Mouse (Mus musculus) gastrocnemius, postnatal 14 days (tissue): ENCODE results near the gene Fam221a. TPM values are rescaled to one million over a fixed set of nuclear protein-coding genes. Genes with fewer than 3 reads are reported as not detected.
"Not testable (repeated sequence)": the region's sequence is repeated elsewhere in the genome, so short reads cannot be mapped to it uniquely, and the experiment has no call there.

Experiments used
- DNase-seq: peaks from one replicate; pipeline ENCODE4 v3.0.0; 2021; ENCODE audit warnings: mixed read lengths
- intact Hi-C: fragments of 180-260 bp; cut with DNase I; formaldehyde crosslinking; loops from one replicate; pipeline ENCODE4 v1.15.1; 2025; ENCODE audit warnings: low total_unique reads
- total RNA-seq, 2 experiments: library from RNA; stranded (reverse); gene quantifications; 2 replicates each; pipeline ENCODE4 v1.2.3; 2021

Fam221a gene
- total RNA-seq, 2 experiments from 2014 or later = 0.95 to 1.2 TPM

DNA sequence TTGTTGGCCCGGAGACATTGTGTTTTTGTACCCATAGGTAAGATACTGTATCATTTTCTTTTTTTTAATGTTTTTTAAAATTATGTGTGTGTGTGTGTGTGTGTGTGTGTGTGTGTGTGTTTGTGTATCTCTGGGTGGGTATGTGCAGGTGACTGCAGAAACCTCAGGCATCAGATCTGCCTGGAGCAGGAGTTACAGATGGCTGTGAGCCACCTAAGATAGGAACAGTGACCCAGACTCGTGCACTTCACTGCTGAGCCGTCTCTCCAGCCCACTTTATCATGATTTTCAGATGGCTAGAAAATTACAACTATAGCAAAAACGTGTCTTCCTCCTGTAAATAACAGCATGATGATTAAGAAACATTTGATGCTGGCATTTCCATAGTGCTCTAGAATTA, 5.2 kb downstream of the Fam221a start:
- no peak for DNase-seq
- intact Hi-C loops = no loop called here

DNA sequence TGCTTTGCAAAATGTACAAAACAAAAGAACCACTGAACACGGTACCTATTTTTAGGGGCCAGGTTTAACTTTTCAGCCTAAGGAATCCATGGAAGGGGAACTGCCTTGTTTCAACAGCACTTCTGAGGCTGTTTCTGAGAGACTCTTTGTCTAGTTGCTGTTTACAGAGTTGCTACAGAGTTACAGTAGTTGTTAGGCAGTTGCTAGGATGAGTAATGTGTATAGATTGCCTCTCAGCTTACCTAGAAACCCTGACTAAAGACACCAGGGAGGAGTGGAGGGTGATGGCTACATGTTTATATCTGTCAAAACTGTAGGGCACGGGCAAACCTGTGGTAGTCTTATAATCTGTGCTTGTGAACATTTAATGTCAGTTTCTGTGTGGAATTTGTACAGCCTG, 6.4 kb downstream of the Fam221a start:
- intact Hi-C loops = no loop called here
- DNase-seq = no peak

DNA sequence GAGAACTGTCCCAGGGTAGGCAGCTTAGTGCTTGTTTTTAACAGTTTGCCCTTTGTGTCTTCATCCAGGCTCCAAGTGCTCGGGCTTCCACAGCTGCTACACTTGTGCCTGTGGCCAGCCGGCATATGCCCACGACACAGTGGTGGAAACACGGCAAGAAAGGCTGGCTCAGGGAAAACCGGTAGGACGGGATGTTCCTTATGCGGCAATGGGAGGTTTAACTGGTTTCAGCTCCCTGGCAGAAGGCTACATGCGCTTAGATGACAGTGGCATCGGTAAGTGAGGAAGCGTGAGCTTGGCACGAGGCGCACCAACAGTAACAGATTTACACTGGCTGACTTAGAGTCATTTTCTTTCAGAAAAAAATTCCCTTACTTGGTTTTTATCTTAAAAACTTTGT, 10.8 kb downstream of the Fam221a start:
- intact Hi-C loops = no loop called here
- no peak for DNase-seq

DNA sequence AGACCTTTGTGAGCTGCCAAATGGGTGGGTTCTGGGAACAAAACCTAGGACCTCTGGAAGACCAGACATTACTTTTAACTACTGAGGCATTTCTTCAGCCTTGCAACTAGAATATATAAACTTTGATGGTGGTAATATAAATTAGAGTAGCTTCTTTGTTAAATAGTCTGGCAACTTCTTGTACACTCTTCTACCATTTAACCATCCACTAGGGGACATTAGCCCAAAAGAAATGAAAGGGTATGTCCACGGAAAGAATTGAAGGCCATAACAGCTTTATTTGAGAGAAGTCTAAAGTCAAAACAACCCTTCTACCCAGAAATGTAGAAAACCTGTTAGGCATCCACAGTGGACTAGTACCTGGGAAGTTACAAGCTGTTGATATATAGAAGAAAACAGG, 26.7 kb downstream of the Fam221a start:
- intact Hi-C loops = loop anchor here (10.0 kb wide), 1 partner anchor 349 kb away; no protein-coding TSS in a partner anchor
- DNase-seq = no peak

DNA sequence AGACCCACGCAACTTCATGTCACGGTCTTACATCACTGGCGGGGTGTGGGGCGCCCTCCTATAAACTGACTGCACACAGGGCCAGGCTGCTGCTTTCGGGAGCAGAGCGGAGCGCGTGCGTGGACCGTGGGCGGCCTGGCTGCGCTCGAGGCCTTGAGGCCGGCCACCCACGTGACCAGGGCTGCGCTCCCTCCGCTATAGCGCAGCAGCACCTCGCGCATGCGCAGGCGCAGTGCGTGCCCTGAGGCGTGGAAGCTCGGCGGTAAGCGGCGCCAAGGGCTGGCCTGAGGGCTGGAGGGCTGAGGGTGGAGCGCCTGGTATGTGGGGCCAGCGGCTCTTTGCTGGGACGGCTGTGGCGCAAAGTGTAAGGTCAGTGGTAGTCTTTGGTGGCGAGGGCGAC, 27.8 kb downstream of the Fam221a start, which contains the start of gene Stk31:
Gene Stk31 (plus strand): TSS at position 289 of the 400 bp plus-strand sequence.
- peak; percentile 33 for DNase-seq
- intact Hi-C loops = loop anchor here (5.0 to 10.0 kb wide), 3 partner anchors 123 to 351 kb away; no protein-coding TSS in a partner anchor

DNA sequence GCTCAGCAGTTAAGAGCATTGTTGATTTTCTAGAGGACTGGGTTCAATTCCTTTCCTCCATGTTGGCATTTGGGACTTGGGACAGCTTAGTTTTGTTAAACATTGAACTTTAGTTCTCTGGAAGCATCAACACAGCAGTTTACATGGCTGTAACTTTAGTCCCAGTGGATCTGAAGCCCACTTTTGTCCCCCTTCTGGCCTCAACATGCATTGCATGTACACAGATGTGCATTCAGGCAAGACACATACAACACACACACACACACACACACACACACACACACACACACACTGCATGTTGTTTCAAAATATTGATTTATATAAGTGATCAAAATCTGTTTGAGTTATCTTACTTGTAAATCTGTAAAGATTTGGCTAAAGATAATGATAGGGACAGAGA, 29.9 kb downstream of the Fam221a start:
- intact Hi-C loops = loop anchor here (5.0 to 10.0 kb wide), 3 partner anchors 125 to 353 kb away; no protein-coding TSS in a partner anchor
- DNase-seq = no peak

DNA sequence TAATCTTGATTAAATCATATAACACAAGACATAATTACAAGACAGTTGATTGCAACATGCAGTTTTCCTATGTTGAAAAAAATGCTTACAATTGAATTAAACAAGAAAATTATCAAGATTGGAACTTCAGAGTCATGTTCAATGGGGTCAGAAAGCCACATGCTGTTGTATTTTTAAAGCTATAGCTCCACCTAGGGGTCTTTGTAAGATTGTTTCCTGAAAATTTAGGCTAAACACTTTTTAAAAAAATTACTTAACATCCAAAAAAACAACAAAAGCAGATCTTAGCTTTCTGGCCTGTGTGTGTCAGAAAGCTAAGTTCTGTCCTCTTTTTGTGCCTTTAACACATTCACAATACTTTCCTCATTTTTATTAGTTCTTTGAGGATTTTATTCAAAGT, 30.8 kb downstream of the Fam221a start:
- intact Hi-C loops = loop anchor here (5.0 to 10.0 kb wide), 3 partner anchors 126 to 354 kb away; no protein-coding TSS in a partner anchor
- DNase-seq = no peak

DNA sequence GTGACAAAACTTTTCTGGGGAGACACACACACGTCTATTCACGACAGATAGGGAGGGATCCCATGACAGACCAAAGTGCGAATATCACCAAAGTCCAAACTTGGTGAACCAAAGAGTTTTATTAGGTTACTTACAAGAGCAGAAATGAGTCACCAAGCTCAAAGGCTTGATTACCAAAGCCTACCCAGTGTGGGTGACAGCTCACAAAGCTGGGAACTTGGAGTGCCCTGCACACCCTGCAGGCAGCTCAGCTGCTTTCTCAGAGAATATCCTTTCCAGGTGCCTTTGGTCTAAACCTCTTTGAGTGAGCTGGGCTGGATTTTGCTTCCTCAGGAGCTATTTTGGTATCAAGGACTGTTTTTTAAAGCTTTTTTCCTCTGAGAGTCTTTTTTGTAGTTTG, 43.3 kb downstream of the Fam221a start:
- intact Hi-C loops = no loop called here
- DNase-seq = no peak

DNA sequence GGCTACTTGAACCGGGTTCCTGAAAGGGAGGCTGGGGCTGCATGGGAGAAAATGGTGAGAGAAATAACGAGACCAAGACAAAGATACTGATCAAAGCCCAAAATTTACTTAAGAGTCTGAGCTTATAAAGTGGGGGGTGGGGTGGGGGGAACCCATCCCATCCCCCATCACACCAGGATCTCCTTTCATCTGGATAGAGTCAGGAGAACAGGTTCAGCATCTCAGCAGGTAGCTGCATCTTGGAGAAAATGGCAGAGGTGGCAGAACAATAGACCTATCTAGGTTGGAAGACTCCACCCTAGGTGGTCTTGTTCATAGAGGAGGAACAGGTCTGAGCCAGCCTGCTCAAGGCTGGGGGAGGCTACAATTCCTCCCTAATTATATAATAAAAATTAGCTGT, 45.4 kb downstream of the Fam221a start:
- intact Hi-C loops, DNase-seq: not testable (repeated sequence)

DNA sequence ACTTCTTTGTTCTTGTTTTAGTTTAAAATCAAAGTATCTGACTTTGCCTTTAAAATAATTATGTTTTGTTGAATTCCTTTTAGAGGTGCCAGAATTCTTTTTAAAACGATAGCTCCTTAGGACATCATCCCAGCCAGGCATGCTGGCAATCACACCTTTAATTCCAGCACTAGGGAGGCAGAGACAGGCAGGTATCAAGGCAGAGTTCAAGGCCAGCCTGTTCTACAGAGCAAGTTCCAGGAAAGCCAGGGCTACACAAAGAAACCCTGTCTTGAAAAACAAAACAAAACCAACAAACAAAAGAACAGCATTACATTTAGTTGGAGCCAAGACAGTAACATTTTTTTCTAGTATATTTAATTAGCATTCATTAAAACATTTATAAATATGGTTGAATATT, 48.4 kb downstream of the Fam221a start:
- intact Hi-C loops = no loop called here
- DNase-seq = no peak

DNA sequence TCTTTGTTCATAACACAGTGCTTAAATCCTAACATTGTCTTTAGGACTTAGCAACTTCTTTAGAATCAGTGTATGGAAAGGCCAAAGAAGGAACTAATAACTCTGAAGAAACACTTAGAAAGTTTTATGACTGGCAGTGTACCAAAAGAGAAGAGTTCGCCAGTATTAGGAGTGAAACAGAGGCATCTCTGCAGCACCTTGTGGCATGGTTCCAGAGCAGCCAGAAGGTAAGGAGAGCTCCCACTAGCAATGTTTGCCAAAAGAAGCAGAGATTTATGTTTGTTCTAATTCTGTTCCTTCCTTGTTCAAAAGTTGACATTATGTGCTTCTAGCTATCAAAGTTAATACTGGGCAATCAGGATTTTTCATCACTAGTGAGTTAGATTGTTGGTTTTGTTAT, 69.8 kb downstream of the Fam221a start:
- intact Hi-C loops = no loop called here
- no peak for DNase-seq

Other genes starting within 250 kb of the Fam221a start
- 1 to 10 TPM in 1 of 2 experiments, under 1 TPM in 1; 0.86 to 1.1 TPM for gene Igf2bp3, start 152.8 kb upstream of the Fam221a start, total RNA-seq
- 10 to 100 TPM; 15.8 to 18.1 TPM for gene Tra2a, start 103.7 kb upstream of the Fam221a start, total RNA-seq
- 1 to 10 TPM; 2.3 to 2.5 TPM for gene Ccdc126, start 48.5 kb upstream of the Fam221a start, total RNA-seq
- under 1 TPM; 0.16 to 0.23 TPM for gene Stk31, start 27.9 kb downstream of the Fam221a start, total RNA-seq